Mouse (Mus musculus): ENCODE data around the gene Taar6. TPM values are rescaled to one million over a fixed set of nuclear protein-coding genes. Genes with fewer than 3 reads are reported as not detected.

The Taar6 gene
- not detected in 2 replicates for polyA plus RNA-seq (2015; fragmentation: Nextera tagmentation; extraction: Ambion mirVana)

GRCm38 (mm10) chr10:23985546-23985945 is at the start of gene Taar6:
Gene Taar6 (minus strand): TSS chr10:23985646.
- Histone ChIP-seq H3K27me3 (no peaks in the 10 kb centered on the region), H3K4me3 (replicated peaks) (no peak within 1 kb of the TSS), H3K36me3 (no peaks in the 10 kb centered on the region), H3K4me2 (no peak within 1 kb of the TSS), H3K9me3 (replicated peaks) (no peaks in the 10 kb centered on the region), H3K27ac (no peak within 1 kb of the TSS), H3K9ac (no peak within 1 kb of the TSS), H3K4me1 (replicated peaks) (no peaks in the 10 kb centered on the region)
- no peak for ATAC-seq (ENCODE audit: low read depth)
- WGBS (ENCODE audit: insufficient replicate concordance) = 53% methylated on average over 8 of the region's 8 CpGs
- no peak for DNase-seq

- no peak for DNase-seq
- no peak overlapping the region for H3K9ac ChIP-seq
- ATAC-seq (ENCODE audit: low read depth) = no peak
Observed at GRCm38 (mm10) chr10:24031347-24031746, 45.9 kb upstream of the Taar6 start.

GRCm38 (mm10) chr10:24026922-24027321 is 41.5 kb upstream of the Taar6 start, which contains the start of gene Taar7d:
Gene Taar7d (plus strand): TSS chr10:24027222.
- H3K27ac ChIP-seq = no peak within 1 kb of the TSS

More at GRCm38 (mm10) chr10:24031347-24031746, 45.9 kb upstream of the Taar6 start:
- Histone ChIP-seq H3K4me3 (replicated peaks) (no peak overlapping the region), H3K36me3 (no peaks in the 10 kb centered on the region), H3K4me2 (no peak overlapping the region), H3K27me3 (no peaks in the 10 kb centered on the region), H3K9me3 (replicated peaks) (no peaks in the 10 kb centered on the region), H3K27ac (no peak overlapping the region), H3K4me1 (replicated peaks) (no peaks in the 10 kb centered on the region)

DNA sequence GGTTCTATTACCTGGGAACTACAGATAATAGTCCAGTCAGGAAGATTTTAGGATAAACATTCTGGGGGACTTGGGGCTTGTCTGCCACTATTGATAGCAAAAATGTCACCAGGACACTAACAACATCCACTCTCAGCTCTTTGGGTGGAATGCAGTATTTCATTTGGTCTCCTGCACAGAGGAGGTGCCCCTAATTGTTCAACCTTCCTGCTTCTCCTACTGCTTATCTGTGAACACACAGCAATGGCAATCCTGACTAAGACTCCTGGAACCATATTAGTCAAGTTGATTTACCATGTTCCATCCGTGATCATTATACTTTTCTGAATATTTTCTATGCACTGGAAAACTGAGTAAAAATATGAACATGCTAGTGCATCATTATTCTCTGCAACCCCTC is 22.7 kb upstream of the Taar6 start:
- 35% methylated on average over 1 of the region's 1 CpGs for WGBS (ENCODE audit: insufficient replicate concordance)

More at GRCm38 (mm10) chr10:24026922-24027321, 41.5 kb upstream of the Taar6 start, which contains the start of gene Taar7d:
- no peak for ATAC-seq (ENCODE audit: low read depth)
- no peaks in the 10 kb centered on the region for H3K36me3 ChIP-seq
- H3K4me1 ChIP-seq (replicated peaks) = no peaks in the 10 kb centered on the region
- DNase-seq = no peak
- H3K9ac ChIP-seq = no peak within 1 kb of the TSS
- H3K4me2 ChIP-seq = no peak within 1 kb of the TSS
- H3K9me3 ChIP-seq (replicated peaks) = no peaks in the 10 kb centered on the region
- no peaks in the 10 kb centered on the region for H3K27me3 ChIP-seq
- no peak within 1 kb of the TSS for H3K4me3 ChIP-seq (replicated peaks)

DNA sequence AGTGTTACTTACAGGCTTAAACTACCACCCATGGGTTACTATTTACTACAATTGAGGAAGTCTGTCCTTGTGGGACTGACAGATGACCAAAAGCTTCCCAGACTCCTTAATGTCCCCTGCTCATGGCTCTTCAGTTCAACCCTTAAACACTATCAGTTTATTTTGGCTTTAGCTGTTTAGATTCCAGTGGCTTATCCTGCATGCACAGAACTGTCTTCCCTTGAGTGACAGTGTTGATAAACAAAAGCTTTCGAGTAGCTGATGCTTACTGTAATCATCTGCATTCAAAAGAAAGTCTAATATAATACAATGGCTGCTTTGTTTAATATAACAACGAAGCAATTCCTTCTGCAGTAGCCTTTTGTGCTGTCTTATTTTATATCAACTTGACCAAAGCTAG is 21.6 kb upstream of the Taar6 start:
- peak overlapping the region; percentile 19; the same call in 1 of the 2 replicates for H3K4me2 ChIP-seq
- H3K4me3 ChIP-seq (replicated peaks) = no peak overlapping the region
- H3K9me3 ChIP-seq (replicated peaks) = no peaks in the 10 kb centered on the region
- peak overlapping the region; percentile 57; the same call in 1 of the 2 replicates for H3K27ac ChIP-seq
- ATAC-seq (ENCODE audit: low read depth) (peak; percentile 87), DNase-seq (peak; percentile 36)
- WGBS (ENCODE audit: insufficient replicate concordance) = 25% methylated on average over 2 of the region's 2 CpGs
- no peak overlapping the region for H3K9ac ChIP-seq
- no peaks in the 10 kb centered on the region for H3K36me3 ChIP-seq
- no peaks in the 10 kb centered on the region for H3K27me3 ChIP-seq
- H3K4me1 ChIP-seq (replicated peaks) = peaks cover 30% of the 10 kb centered on the region

More for the DNA sequence above, 22.7 kb upstream of the Taar6 start:
- peak overlapping the region; percentile 57 for H3K27ac ChIP-seq
- no peak for DNase-seq
- H3K4me3 ChIP-seq (replicated peaks) = no peak overlapping the region
- peaks cover 30% of the 10 kb centered on the region for H3K4me1 ChIP-seq (replicated peaks)
- no peaks in the 10 kb centered on the region for H3K36me3 ChIP-seq
- H3K9me3 ChIP-seq (replicated peaks) = no peaks in the 10 kb centered on the region
- H3K4me2 ChIP-seq = peak overlapping the region; percentile 12; the same call in 1 of the 2 replicates
- peak; percentile 60 for ATAC-seq (ENCODE audit: low read depth)
- no peaks in the 10 kb centered on the region for H3K27me3 ChIP-seq
- H3K9ac ChIP-seq = no peak overlapping the region

DNA sequence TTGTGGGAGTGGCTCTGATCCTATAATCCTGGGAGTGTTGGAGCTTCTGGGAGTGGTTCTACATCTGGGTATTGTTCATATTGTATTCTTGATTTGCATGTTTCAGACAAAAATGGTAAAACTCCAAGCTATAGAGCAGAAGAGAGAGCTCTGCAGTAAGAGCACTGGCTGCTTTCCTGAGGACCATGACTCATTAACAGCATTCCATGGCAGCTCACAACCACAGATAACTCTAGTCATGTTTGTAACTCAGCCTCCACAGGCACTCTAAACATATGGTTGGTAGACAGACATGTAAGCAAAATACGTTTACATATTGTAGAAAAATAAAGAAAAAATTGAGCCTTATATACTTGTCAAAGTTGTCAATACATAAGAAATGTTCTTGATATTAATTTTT is 21.0 kb upstream of the Taar6 start:
- no peaks in the 10 kb centered on the region for H3K36me3 ChIP-seq
- ATAC-seq (ENCODE audit: low read depth) (0 out of 2 replicates have a peak, but pooled peaks have one; percentile 40), DNase-seq (no peak)
- H3K9me3 ChIP-seq (replicated peaks) = no peaks in the 10 kb centered on the region
- 47% methylated on average over 1 of the region's 1 CpGs for WGBS (ENCODE audit: insufficient replicate concordance)
- H3K27ac ChIP-seq = no peak overlapping the region
- H3K4me1 ChIP-seq (replicated peaks) = peaks cover 30% of the 10 kb centered on the region
- no peak overlapping the region for H3K4me3 ChIP-seq (replicated peaks)
- no peaks in the 10 kb centered on the region for H3K27me3 ChIP-seq
- no peak overlapping the region for H3K4me2 ChIP-seq
- no peak overlapping the region for H3K9ac ChIP-seq

DNA sequence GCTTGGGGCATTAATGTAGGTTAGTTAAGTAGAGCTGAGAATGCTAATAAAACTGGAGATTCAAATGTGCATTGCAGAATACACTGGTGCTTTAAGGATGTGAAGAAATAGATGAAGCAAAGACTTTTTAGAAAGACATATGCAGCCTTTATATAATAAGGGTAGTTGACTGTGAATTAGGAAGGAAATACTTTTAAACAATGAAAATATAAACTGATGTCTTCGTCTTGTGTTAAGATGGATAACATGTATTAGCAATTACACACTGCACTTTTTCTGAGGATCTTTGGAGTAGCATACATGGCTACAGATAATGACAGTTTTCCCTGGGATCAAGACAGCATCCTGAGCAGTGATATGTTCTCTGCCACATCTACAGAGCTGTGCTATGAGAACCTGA is 14.2 kb upstream of the Taar6 start, which contains the start of gene Taar7b:
Gene Taar7b (plus strand): TSS at position 301 of the 400 bp plus-strand sequence.
- WGBS (ENCODE audit: insufficient replicate concordance) = 63% methylated on average over 1 of the region's 1 CpGs
- Histone ChIP-seq H3K27me3 (no peaks in the 10 kb centered on the region), H3K4me1 (replicated peaks) (no peaks in the 10 kb centered on the region), H3K4me3 (replicated peaks) (no peak within 1 kb of the TSS), H3K9ac (no peak within 1 kb of the TSS), H3K4me2 (no peak within 1 kb of the TSS), H3K36me3 (no peaks in the 10 kb centered on the region), H3K27ac (no peak within 1 kb of the TSS), H3K9me3 (replicated peaks) (no peaks in the 10 kb centered on the region)
- ATAC-seq (ENCODE audit: low read depth) (no peak), DNase-seq (no peak)

DNA sequence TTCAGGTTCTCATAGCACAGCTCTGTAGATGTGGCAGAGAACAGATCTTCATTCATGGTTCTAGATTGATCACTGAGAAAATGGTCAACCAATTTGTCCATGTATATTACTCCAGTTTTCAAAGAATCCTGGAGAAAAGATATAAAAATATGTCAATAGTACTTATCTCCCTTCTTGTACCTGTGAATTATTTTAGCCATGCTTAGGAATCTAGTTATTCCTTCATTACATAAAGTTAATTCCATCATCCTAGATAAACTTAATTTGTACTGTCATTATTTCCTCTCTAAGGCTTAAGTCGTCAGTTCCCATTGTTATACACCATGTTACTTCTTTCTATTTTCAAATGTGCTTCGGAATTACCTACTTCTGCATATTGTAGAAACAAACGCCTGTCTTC is 7.9 kb upstream of the Taar6 start, which contains the start of gene Taar7a:
Gene Taar7a (minus strand): TSS at position 101 of the 400 bp plus-strand sequence.
- DNase-seq (no peak), ATAC-seq (ENCODE audit: low read depth) (no peak)
- no peak within 1 kb of the TSS for H3K4me3 ChIP-seq (replicated peaks)
- WGBS (ENCODE audit: insufficient replicate concordance) = 65% methylated on average over 3 of the region's 3 CpGs
- H3K9me3 ChIP-seq (replicated peaks) = no peaks in the 10 kb centered on the region
- H3K4me1 ChIP-seq (replicated peaks) = no peaks in the 10 kb centered on the region
- no peaks in the 10 kb centered on the region for H3K36me3 ChIP-seq
- H3K27ac ChIP-seq = no peak within 1 kb of the TSS
- H3K4me2 ChIP-seq = no peak within 1 kb of the TSS
- no peak within 1 kb of the TSS for H3K9ac ChIP-seq
- H3K27me3 ChIP-seq = no peaks in the 10 kb centered on the region

- no peaks in the 10 kb centered on the region for H3K4me1 ChIP-seq (replicated peaks)
- no peaks in the 10 kb centered on the region for H3K27me3 ChIP-seq
- H3K4me3 ChIP-seq (replicated peaks) = no peak overlapping the region
- no peak overlapping the region for H3K27ac ChIP-seq
- no peak overlapping the region for H3K9ac ChIP-seq
- 36% methylated on average over 5 of the region's 5 CpGs for WGBS (ENCODE audit: insufficient replicate concordance)
- no peak for DNase-seq
- no peaks in the 10 kb centered on the region for H3K36me3 ChIP-seq
- H3K4me2 ChIP-seq = no peak overlapping the region
- no peak for ATAC-seq (ENCODE audit: low read depth)
- H3K9me3 ChIP-seq (replicated peaks) = no peaks in the 10 kb centered on the region
Observed at GRCm38 (mm10) chr10:23986419-23986818, 973 bp upstream of the Taar6 start.

DNA sequence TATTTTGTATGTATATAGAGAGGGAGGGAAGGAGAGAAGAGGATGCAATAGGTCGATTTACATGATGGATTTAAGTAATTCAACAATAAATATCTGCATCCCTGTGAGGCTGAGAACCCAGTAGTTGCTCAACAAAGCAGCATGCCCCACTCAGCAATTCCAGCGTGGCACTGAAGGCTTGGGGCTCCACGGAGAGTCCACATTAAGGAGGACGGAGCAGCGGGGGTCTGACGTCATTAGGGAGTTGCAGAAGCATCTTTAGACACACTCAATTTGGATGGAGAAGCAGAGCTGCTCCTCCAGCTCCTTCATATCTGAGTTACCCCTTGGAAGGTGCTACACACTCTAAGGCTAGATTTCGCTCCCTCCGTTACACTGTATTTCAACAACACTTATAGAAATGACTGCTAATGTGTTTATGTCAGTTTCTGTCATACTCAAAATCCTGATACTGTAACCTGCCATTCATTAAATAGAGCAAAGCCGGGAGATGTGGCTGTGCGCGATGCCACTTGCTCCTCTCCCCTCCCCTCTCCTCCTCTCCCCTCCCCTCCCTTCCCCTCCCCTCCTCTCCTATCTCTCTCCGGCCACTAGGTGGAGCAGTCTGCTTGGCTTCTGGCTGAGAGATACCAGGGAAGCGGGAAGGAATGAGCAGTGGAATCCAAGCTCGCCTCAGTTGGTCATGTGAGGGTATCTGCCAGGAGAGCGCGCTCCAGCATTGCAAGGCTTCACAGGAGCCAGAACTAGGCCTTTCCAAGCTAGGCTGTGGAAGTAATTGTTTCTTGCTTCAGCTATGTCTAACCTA is 6.3 kb downstream of the Taar6 start:
- WGBS (ENCODE audit: insufficient replicate concordance) = 36% methylated on average over 16 of the region's 16 CpGs
- no peak overlapping the region for H3K27ac ChIP-seq
- no peak overlapping the region for H3K4me3 ChIP-seq (replicated peaks)
- no peak overlapping the region for H3K9ac ChIP-seq
- H3K4me1 ChIP-seq (replicated peaks) = no peaks in the 10 kb centered on the region
- H3K27me3 ChIP-seq = no peaks in the 10 kb centered on the region
- no peaks in the 10 kb centered on the region for H3K9me3 ChIP-seq (replicated peaks)
- no peaks in the 10 kb centered on the region for H3K36me3 ChIP-seq
- DNase-seq = peak; percentile 36
- no peak overlapping the region for H3K4me2 ChIP-seq
- peak; percentile 63 for ATAC-seq (ENCODE audit: low read depth)

DNA sequence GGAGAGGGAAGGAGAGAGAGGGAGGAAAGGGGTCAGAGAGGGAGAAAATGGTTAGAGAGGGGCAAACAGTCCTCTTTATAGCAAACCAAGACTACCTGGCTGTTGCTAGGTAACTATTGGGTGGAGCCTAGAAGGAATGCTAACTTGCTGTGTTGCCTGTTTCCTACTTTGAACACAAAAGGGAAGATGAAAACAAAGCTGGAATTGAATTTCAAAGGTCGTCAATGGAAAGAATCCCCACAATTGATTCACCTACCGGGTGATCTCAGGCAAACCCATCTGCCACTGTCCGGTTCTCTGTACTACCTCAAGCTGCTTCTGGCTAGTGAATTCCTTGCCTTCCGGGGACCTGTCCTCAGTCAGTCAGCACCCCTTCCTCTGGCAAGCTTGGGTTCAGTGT is 7.5 kb downstream of the Taar6 start:
- Histone ChIP-seq H3K4me1 (replicated peaks) (no peaks in the 10 kb centered on the region), H3K4me3 (replicated peaks) (no peak overlapping the region), H3K27ac (no peak overlapping the region), H3K27me3 (no peaks in the 10 kb centered on the region), H3K36me3 (no peaks in the 10 kb centered on the region), H3K9me3 (replicated peaks) (no peaks in the 10 kb centered on the region), H3K4me2 (no peak overlapping the region), H3K9ac (no peak overlapping the region)
- 54% methylated on average over 4 of the region's 4 CpGs for WGBS (ENCODE audit: insufficient replicate concordance)
- no peak for DNase-seq
- no peak for ATAC-seq (ENCODE audit: low read depth)

DNA sequence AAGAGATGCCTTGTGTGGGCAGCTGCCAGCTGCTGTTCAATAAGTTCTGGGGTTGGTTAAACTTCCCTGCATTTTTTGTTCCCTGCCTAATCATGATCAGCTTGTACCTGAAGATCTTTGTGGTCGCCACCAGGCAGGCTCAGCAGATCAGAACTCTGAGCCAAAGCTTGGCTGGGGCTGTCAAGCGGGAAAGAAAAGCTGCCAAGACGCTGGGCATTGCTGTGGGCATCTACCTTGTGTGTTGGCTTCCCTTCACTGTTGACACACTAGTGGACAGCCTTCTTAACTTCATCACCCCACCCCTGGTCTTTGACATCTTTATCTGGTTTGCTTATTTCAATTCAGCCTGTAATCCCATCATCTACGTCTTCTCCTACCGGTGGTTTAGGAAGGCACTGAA is 14.2 kb downstream of the Taar6 start:
- DNase-seq (no peak), ATAC-seq (ENCODE audit: low read depth) (no peak)
- Histone ChIP-seq H3K9ac (no peak overlapping the region), H3K27me3 (no peaks in the 10 kb centered on the region), H3K9me3 (replicated peaks) (no peaks in the 10 kb centered on the region), H3K27ac (no peak overlapping the region), H3K4me3 (replicated peaks) (no peak overlapping the region), H3K4me2 (no peak overlapping the region), H3K36me3 (no peaks in the 10 kb centered on the region), H3K4me1 (replicated peaks) (no peaks in the 10 kb centered on the region)
- WGBS (ENCODE audit: insufficient replicate concordance) = 71% methylated on average over 5 of the region's 5 CpGs

Data from liver, embryonic 13.5 days (tissue).